Mouse (Mus musculus) neural tube, embryonic 14.5 days (tissue): ENCODE data around the gene Npepps. TPM values are rescaled to one million over a fixed set of nuclear protein-coding genes. Genes with fewer than 3 reads are reported as not detected.
"Not testable (repeated sequence)": the region's sequence is repeated elsewhere in the genome, so short reads cannot be mapped to it uniquely, and the experiment has no call there.

Experiments
- ATAC-seq: fragments of 200-750 bp; cut with Nextera tagmentation; 2 replicates; pipeline ENCODE4 v1.8.0; 2017; ENCODE audit warnings: low read depth, mild to moderate bottlenecking, moderate TSS enrichment, moderate library complexity
- H3K27ac ChIP-seq: fragments of 300-500 bp; sonication (generic); 2 replicates; pipeline ENCODE4 v1.5.1; 2014; ENCODE audit warnings: low read depth, mild to moderate bottlenecking, control low read depth, low read length, moderate library complexity, mixed read lengths
- H3K27me3 ChIP-seq: fragments of 300-500 bp; sonication (generic); 2 replicates; pipeline ENCODE4 v1.6.1; 2014; ENCODE audit warnings: low read length; ENCODE audit not compliant: control insufficient read depth, insufficient read depth
- H3K36me3 ChIP-seq: fragments of 300-500 bp; sonication (generic); 2 replicates; pipeline ENCODE4 v1.6.1; 2014; ENCODE audit warnings: low read length, mixed read lengths; ENCODE audit not compliant: control insufficient read depth, insufficient read depth
- H3K4me1 ChIP-seq: fragments of 300-500 bp; sonication (generic); 2 replicates; pipeline ENCODE4 v1.6.1; 2014; ENCODE audit warnings: low read length; ENCODE audit not compliant: control insufficient read depth, insufficient read depth
- H3K4me2 ChIP-seq: fragments of 300-500 bp; sonication (generic); 2 replicates; pipeline ENCODE4 v1.6.1; 2014; ENCODE audit warnings: mild to moderate bottlenecking, low read depth, low read length, control low read depth
- H3K4me3 ChIP-seq: fragments of 300-500 bp; sonication (generic); 2 replicates; pipeline ENCODE4 v1.5.1; 2014; ENCODE audit warnings: low read depth, low read length, control low read depth, mixed read lengths
- H3K9ac ChIP-seq: fragments of 300-500 bp; sonication (generic); replicated peaks from 2 replicates; pipeline ENCODE4 v1.6.1; 2014; ENCODE audit warnings: low read depth, mild to moderate bottlenecking, control low read depth, low read length, mixed read lengths
- H3K9me3 ChIP-seq: fragments of 300-500 bp; sonication (generic); 2 replicates; pipeline ENCODE4 v1.6.1; 2016; ENCODE audit warnings: low read length; ENCODE audit not compliant: control insufficient read depth
- WGBS: fragments of 180-500 bp; shearing (Covaris S2); extraction: QIAGEN DNeasy Blood & Tissue Kit; methylation state at CpG from one replicate; pipeline ENCODE4 v1.1.7; 2014; 5-methylcytosine and 5-hydroxymethylcytosine counted together
- polyA plus RNA-seq: library from polyadenylated mRNA; unstranded; fragments of >200 nt; fragmentation: Nextera tagmentation; extraction: Ambion mirVana; gene quantifications from 2 replicates; pipeline ENCODE4 v1.2.1, GENCODE M21; 2014

Npepps gene
- polyA plus RNA-seq, 1 experiment from 2014 or later = 137 TPM

DNA sequence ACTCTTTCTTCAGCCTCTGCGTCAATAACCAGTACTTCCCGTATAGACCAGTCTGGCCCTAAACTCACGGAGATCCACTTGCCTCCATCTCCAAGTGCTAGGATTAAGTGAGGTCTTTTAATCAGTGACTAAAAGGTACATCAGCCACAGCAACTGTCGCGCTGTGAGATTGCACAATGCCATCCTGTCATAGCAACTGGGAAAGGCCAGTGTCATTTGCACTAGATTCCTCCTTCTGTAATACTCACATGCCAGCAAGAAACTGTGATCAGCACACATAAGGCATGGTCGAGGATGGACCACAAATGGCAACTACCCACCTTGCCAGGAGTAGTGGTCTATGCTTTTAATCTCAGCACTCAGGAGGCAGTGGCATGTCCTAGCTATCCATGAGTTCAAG lies 80.9 kb downstream of the Npepps start:
- Histone ChIP-seq H3K27me3 (no peaks in the 10 kb centered on the region), H3K27ac (no peak overlapping the region), H3K9me3 (no peaks in the 10 kb centered on the region), H3K4me2 (no peak overlapping the region), H3K4me3 (no peak overlapping the region), H3K36me3 (no peaks in the 10 kb centered on the region), H3K4me1 (no peaks in the 10 kb centered on the region), H3K9ac (no peak overlapping the region)
- 79% methylated on average over 6 of the region's 6 CpGs for WGBS
- ATAC-seq = no peak

DNA sequence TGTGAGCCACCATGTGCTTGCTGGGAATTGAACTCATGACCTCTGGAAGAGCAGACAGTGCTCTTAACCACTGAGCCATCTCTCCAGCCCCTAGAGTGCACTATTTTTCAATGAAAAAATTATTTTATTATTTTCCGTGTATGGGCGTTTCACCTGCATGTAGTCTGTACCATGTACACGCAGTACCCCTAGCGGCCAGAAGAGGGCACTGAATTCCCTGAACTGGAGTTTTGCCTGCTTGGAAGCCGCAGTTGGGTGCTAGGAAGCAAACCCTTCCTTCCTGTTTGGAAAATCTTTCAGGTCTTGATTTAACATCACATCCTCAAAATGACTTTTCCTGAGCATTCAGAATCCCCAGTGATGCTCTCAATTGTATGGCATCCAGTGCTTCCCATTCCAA lies 81.8 kb downstream of the Npepps start:
- H3K36me3 ChIP-seq = no peaks in the 10 kb centered on the region
- no peak overlapping the region for H3K27ac ChIP-seq
- H3K9ac ChIP-seq = no peak overlapping the region
- no peaks in the 10 kb centered on the region for H3K27me3 ChIP-seq
- H3K4me3 ChIP-seq = no peak overlapping the region
- no peaks in the 10 kb centered on the region for H3K4me1 ChIP-seq
- ATAC-seq = no peak
- no peaks in the 10 kb centered on the region for H3K9me3 ChIP-seq
- 25% methylated on average over 5 of the region's 5 CpGs for WGBS
- H3K4me2 ChIP-seq = no peak overlapping the region

DNA sequence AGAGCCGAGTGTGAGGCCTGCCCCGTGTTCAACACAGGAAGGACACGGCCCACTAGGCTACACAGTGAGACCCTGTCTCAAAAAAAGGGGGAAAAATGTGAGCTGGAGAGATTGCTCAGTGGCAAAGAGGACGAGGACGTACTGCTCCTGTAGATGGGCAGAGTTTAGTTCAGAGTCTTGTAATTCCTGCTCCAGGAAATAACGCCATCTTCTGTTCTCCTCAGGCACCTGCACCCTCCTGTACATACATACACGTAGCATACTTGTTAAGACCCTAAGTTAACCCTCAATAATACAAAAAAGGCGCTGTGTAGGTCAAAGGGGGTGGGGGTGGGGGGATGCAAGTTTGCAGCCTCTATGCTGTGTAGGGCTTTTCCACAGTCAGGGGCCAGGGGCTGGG lies 83.4 kb downstream of the Npepps start:
- no peak for ATAC-seq
- WGBS = 81% methylated on average over 8 of the region's 8 CpGs
- no peak overlapping the region for H3K9ac ChIP-seq
- no peak overlapping the region for H3K4me2 ChIP-seq
- no peaks in the 10 kb centered on the region for H3K9me3 ChIP-seq
- H3K4me3 ChIP-seq = no peak overlapping the region
- H3K4me1 ChIP-seq = no peaks in the 10 kb centered on the region
- H3K27me3 ChIP-seq = no peaks in the 10 kb centered on the region
- H3K27ac ChIP-seq = no peak overlapping the region
- no peaks in the 10 kb centered on the region for H3K36me3 ChIP-seq

- no peaks in the 10 kb centered on the region for H3K36me3 ChIP-seq
- 72% methylated on average over 12 of the region's 12 CpGs for WGBS
- H3K27me3 ChIP-seq = no peaks in the 10 kb centered on the region
- no peak for ATAC-seq
- no peak overlapping the region for H3K27ac ChIP-seq
- H3K9me3 ChIP-seq = no peaks in the 10 kb centered on the region
- H3K4me3 ChIP-seq = no peak overlapping the region
- H3K4me2 ChIP-seq = no peak overlapping the region
- H3K4me1 ChIP-seq = no peaks in the 10 kb centered on the region
- H3K9ac ChIP-seq = no peak overlapping the region
These were observed 83.9 kb downstream of the Npepps start for GRCm38 (mm10) chr11:97196541-97196940.

DNA sequence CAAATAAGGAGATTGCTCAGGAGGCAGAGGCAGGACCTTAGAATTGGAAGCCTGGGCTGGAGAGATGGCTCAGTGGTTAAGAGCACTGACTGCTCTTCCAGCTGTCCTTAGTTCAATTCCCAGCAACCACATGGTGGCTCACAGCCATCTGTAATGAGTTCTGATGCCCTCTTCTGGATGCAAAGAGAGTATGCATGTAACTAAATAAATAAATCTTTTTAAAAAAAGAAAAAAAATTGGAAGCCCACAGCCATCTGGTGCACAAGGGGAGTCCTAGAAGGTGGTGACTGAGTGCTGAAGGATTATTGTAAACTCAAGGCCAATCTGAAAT lies 87.9 kb downstream of the Npepps start:
- no peak for ATAC-seq
- H3K4me3 ChIP-seq = no peak overlapping the region
- H3K36me3 ChIP-seq = no peaks in the 10 kb centered on the region
- H3K4me1 ChIP-seq = peaks cover 7% of the 10 kb centered on the region
- no peak overlapping the region for H3K4me2 ChIP-seq
- no peaks in the 10 kb centered on the region for H3K27me3 ChIP-seq
- no peak overlapping the region for H3K9ac ChIP-seq
- no peaks in the 10 kb centered on the region for H3K9me3 ChIP-seq
- no peak overlapping the region for H3K27ac ChIP-seq

DNA sequence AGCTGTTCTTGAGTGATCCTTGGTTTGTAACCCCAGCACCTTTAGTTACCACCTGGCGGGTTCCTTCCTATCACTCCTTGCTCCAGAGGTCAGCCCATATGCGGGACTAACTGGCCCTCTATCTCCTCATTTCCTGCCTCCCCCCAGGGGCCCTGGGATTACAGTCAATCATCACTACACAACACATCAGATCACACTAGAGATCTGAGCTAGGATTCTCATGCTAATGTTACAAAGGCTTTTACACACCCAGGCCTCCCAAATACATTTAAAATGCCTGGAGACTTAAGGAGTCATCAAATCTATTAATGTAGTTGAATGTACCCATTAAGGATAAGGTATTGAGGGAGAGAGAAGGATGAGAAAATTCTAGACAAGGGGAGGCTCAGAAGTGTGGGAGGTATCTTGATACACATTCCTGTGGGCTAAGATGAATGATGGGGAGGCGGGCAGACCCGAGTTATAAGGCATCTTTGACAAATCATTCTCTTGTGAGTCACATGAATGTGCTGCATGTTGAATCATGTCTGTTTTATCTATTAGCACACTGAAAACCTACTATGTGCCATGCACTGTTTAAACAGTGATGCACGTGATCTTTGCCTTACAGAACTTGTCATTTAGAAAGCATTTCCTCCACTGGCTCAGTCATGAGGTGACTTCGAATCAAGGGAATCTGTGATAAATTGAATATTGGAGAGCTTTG lies 88.4 kb downstream of the Npepps start:
- 78% methylated on average over 6 of the region's 6 CpGs for WGBS
- no peaks in the 10 kb centered on the region for H3K9me3 ChIP-seq
- peaks cover 7% of the 10 kb centered on the region for H3K4me1 ChIP-seq
- H3K4me3 ChIP-seq = no peak overlapping the region
- no peak overlapping the region for H3K4me2 ChIP-seq
- no peak overlapping the region for H3K27ac ChIP-seq
- H3K9ac ChIP-seq = no peak overlapping the region
- ATAC-seq = no peak
- no peaks in the 10 kb centered on the region for H3K36me3 ChIP-seq
- no peaks in the 10 kb centered on the region for H3K27me3 ChIP-seq

GRCm38 (mm10) chr11:97190992-97191391 lies 89.4 kb downstream of the Npepps start:
- 92% methylated on average over 6 of the region's 6 CpGs for WGBS
- Histone ChIP-seq H3K9ac (no peak overlapping the region), H3K9me3 (no peaks in the 10 kb centered on the region), H3K36me3 (0 out of 2 replicates have a peak, but pooled peaks cover 1% of the 10 kb centered on the region), H3K4me3 (no peak overlapping the region), H3K4me2 (no peak overlapping the region), H3K27ac (no peak overlapping the region), H3K27me3 (no peaks in the 10 kb centered on the region), H3K4me1 (peaks cover 10% of the 10 kb centered on the region)
- no peak for ATAC-seq

DNA sequence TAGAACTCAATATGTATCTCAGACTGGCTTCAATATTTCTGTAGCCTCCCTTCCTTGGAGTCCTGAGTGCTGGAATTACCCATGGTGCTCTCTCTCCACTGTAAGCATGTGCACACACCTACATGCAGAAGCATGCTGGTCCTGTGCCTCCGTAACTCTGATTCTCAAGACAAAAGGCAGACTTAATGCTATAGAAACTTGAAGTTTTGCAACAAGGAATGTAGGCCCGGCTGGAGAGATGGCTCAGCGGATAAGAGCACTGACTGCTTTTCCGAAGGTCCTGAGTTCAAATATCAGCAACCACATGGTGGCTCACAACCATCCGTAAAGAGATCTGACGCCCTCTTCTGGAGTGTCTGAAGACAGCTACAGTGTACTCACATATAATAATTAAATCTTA lies 90.8 kb downstream of the Npepps start:
- H3K36me3 ChIP-seq, H3K27me3 ChIP-seq, ATAC-seq, H3K27ac ChIP-seq, H3K4me2 ChIP-seq, H3K9me3 ChIP-seq, H3K9ac ChIP-seq, H3K4me3 ChIP-seq: not testable (repeated sequence)
- WGBS = 94% methylated on average over 6 of the region's 6 CpGs
- H3K4me1 ChIP-seq = peaks cover 12% of the 10 kb centered on the region

DNA sequence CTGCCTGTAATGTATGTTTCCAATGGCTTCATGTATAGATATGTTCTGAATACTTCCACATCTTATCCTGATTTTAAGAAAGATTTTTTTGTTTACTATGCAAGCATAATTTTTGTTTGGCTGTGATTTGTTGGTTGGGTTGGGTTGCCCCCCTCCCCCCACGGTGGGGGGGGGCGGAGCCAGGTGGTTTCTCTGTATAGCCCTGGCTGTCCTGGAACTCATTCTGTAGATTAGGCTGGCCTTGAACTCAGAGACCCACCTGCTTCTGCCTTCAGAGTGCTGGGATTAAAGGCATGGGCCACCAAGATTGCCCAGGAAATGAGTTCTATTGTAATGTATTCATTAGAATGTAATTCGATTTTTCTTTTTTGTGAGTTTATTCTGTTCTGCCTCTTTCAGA lies 91.2 kb downstream of the Npepps start:
- H3K4me3 ChIP-seq = peak overlapping the region; percentile 85

More for the DNA sequence above, 91.2 kb downstream of the Npepps start:
- H3K4me1 ChIP-seq = peaks cover 12% of the 10 kb centered on the region
- peaks cover 12% of the 10 kb centered on the region; the same call in 1 of the 2 replicates for H3K36me3 ChIP-seq
- H3K27me3 ChIP-seq = no peaks in the 10 kb centered on the region
- no peak for ATAC-seq
- 41% methylated on average over 3 of the region's 3 CpGs for WGBS
- H3K27ac ChIP-seq = no peak overlapping the region
- H3K9me3 ChIP-seq = no peaks in the 10 kb centered on the region
- H3K9ac ChIP-seq = no peak overlapping the region
- H3K4me2 ChIP-seq = peak overlapping the region; percentile 85
